Comparison of ENCODE assay signal across 10 mouse cellular contexts in genomic region chr17:46750580-46750979, GRCm38 (mm10). TPM values are rescaled to one million over a fixed set of nuclear protein-coding genes. Genes with fewer than 3 reads are reported as not detected.
DNase-seq lines count a peak whose midpoint lies in the region; ATAC-seq lines count a peak whose summit lies in the region.
"Had no signal": no experiment of that assay in that cellular context is flagged by ENCODE, and none has a peak within 500 bp of the region (broad histone marks: within the 10 kb centered on the region; RNA-seq: fewer than 3 reads in every experiment).

No protein-coding gene starts in this region.

- no peak overlapping the region for H3K27ac ChIP-seq in kidney, embryonic 14.5 days (ENCODE audit: low read depth, low read length)
- H3K27ac ChIP-seq in brown adipose tissue, adult 24 weeks (replicated peaks; ENCODE audit: low read depth, low read length), result no peak overlapping the region; the same call in 1 of the 2 replicates
- peak overlapping the region; percentile 92; the same call in 1 of the 2 replicates for H3K27ac ChIP-seq in hindbrain, embryonic 15.5 days (replicated peaks)
- no peak overlapping the region for H3K27ac ChIP-seq in midbrain, embryonic 14.5 days (replicated peaks; ENCODE audit: low read depth, low read length)

- no peak for DNase-seq in kidney, adult 9 months
- DNase-seq in midbrain, embryonic 14.5 days, result no peak
- no peak for DNase-seq in thymus, postnatal 4 days
- DNase-seq in lung, postnatal 10 days, result no peak
- DNase-seq: cerebellum, adult 11-12 months had no signal

- H3K4me2 ChIP-seq in kidney, embryonic 14.5 days (replicated peaks; ENCODE audit: low read depth, low read length), result peak overlapping the region; percentile 51; the same call in 1 of the 2 replicates
- peak overlapping the region; percentile 79 for H3K4me2 ChIP-seq in hindbrain, embryonic 15.5 days
- H3K4me2 ChIP-seq in midbrain, embryonic 14.5 days (ENCODE audit: low read length), result peak overlapping the region; percentile 78

- peaks cover 12% of the 10 kb centered on the region for H3K36me3 ChIP-seq in kidney, embryonic 14.5 days (ENCODE audit: control insufficient read depth, insufficient read depth, low read length)
- peaks cover 7% of the 10 kb centered on the region; the same call in 1 of the 2 replicates for H3K36me3 ChIP-seq in hindbrain, embryonic 15.5 days
- H3K36me3 ChIP-seq in midbrain, embryonic 14.5 days (ENCODE audit: control insufficient read depth, insufficient read depth, low read length), result peaks cover 11% of the 10 kb centered on the region; the same call in 1 of the 2 replicates

- peaks cover 7% of the 10 kb centered on the region; the same call in 1 of the 2 replicates for H3K4me1 ChIP-seq in kidney, embryonic 14.5 days (ENCODE audit: control insufficient read depth, insufficient read depth, low read length)
- H3K4me1 ChIP-seq in brown adipose tissue, adult 24 weeks (ENCODE audit: control insufficient read depth, insufficient read depth, insufficient read length, low read length), result 0 out of 2 replicates have a peak, but pooled peaks cover 4% of the 10 kb centered on the region
- H3K4me1 ChIP-seq in hindbrain, embryonic 15.5 days (replicated peaks), result peaks cover 22% of the 10 kb centered on the region
- peaks cover 12% of the 10 kb centered on the region for H3K4me1 ChIP-seq in midbrain, embryonic 14.5 days (ENCODE audit: control insufficient read depth, insufficient read depth, low read length)

- 93% methylated on average over 4 of the region's 4 CpGs for WGBS in kidney, embryonic 14.5 days
- WGBS in hindbrain, embryonic 15.5 days, result 97% methylated on average over 4 of the region's 4 CpGs
- 94% methylated on average over 4 of the region's 4 CpGs for WGBS in midbrain, embryonic 14.5 days

- H3K27me3 ChIP-seq in kidney, embryonic 14.5 days (ENCODE audit: control insufficient read depth, insufficient read depth, low read length), result no peaks in the 10 kb centered on the region
- no peaks in the 10 kb centered on the region for H3K27me3 ChIP-seq in hindbrain, embryonic 15.5 days
- no peaks in the 10 kb centered on the region for H3K27me3 ChIP-seq in midbrain, embryonic 14.5 days (ENCODE audit: control insufficient read depth, insufficient read depth, low read length)

- H3K9me3 ChIP-seq in kidney, embryonic 14.5 days (ENCODE audit: control insufficient read depth, low read length), result no peaks in the 10 kb centered on the region
- no peaks in the 10 kb centered on the region for H3K9me3 ChIP-seq in hindbrain, embryonic 15.5 days
- no peaks in the 10 kb centered on the region for H3K9me3 ChIP-seq in midbrain, embryonic 14.5 days (ENCODE audit: control insufficient read depth, low read length)

- peak overlapping the region; percentile 72; the same call in 1 of the 2 replicates for H3K9ac ChIP-seq in kidney, embryonic 14.5 days (ENCODE audit: low read depth, low read length)
- H3K9ac ChIP-seq in hindbrain, embryonic 15.5 days, result peak overlapping the region; percentile 76
- peak overlapping the region; percentile 64; the same call in 1 of the 2 replicates for H3K9ac ChIP-seq in midbrain, embryonic 14.5 days (replicated peaks; ENCODE audit: low read length)

- no peak for ATAC-seq in kidney, embryonic 14.5 days (ENCODE audit: low FRiP score, low TSS enrichment)
- ATAC-seq in hindbrain, embryonic 15.5 days (ENCODE audit: low FRiP score, low read depth), result no peak
- no peak for ATAC-seq in midbrain, embryonic 14.5 days (ENCODE audit: low FRiP score, low TSS enrichment)
- no peak for ATAC-seq in cerebellum, adult (ENCODE audit: insufficient number of reproducible peaks, low FRiP score, low TSS enrichment)
- ATAC-seq: inflammation-experienced regulatory T-cells, adult 6 months had no signal

- peak overlapping the region; percentile 72; the same call in 1 of the 2 replicates for H3K4me3 ChIP-seq in kidney, embryonic 14.5 days (ENCODE audit: low read length)
- peak overlapping the region; percentile 84; the same call in 1 of the 2 replicates for H3K4me3 ChIP-seq in brown adipose tissue, adult 24 weeks (ENCODE audit: insufficient read depth, low read depth, low read length)
- peak overlapping the region; percentile 77 for H3K4me3 ChIP-seq in hindbrain, embryonic 15.5 days
- no peak overlapping the region for H3K4me3 ChIP-seq in midbrain, embryonic 14.5 days (replicated peaks; ENCODE audit: low read depth, low read length)

RNA-seq across cellular contexts. Expression of gene Cnpy3, which starts 1.4 kb away (rescaled TPM):
- 61.7 and 71.5 TPM in 2 replicates for polyA plus RNA-seq in kidney, embryonic 14.5 days (2014; fragmentation: Nextera tagmentation; extraction: Ambion mirVana)
- 14.2 and 16.3 TPM in 2 replicates for polyA plus RNA-seq in brown adipose tissue, adult 24 weeks (2012; ENCODE audit: insufficient read depth, insufficient read length, missing spikeins)
- polyA plus RNA-seq in hindbrain, embryonic 15.5 days (2015; fragmentation: Nextera tagmentation; extraction: Ambion mirVana), result 67.2 and 73.5 TPM in 2 replicates
- polyA plus RNA-seq in midbrain, embryonic 14.5 days (2014; fragmentation: Nextera tagmentation; extraction: Ambion mirVana), result 57.3 and 59.5 TPM in 2 replicates

RNA-seq across cellular contexts. Expression of gene Ptcra, which starts 12.9 kb away (rescaled TPM):
- polyA plus RNA-seq in kidney, embryonic 14.5 days (2014; fragmentation: Nextera tagmentation; extraction: Ambion mirVana), result 0.38 and 0.56 TPM in 2 replicates
- not detected in 2 replicates for polyA plus RNA-seq in brown adipose tissue, adult 24 weeks (2012; ENCODE audit: insufficient read depth, insufficient read length, missing spikeins)
- 0.19 and 0.45 TPM in 2 replicates for polyA plus RNA-seq in hindbrain, embryonic 15.5 days (2015; fragmentation: Nextera tagmentation; extraction: Ambion mirVana)
- polyA plus RNA-seq in midbrain, embryonic 14.5 days (2014; fragmentation: Nextera tagmentation; extraction: Ambion mirVana), result 0.22 TPM in 1 of 2 replicates, not detected in the other

RNA-seq across cellular contexts. Expression of gene Gnmt, which starts 21.6 kb away (rescaled TPM):
- 0.43 and 1.0 TPM in 2 replicates for polyA plus RNA-seq in kidney, embryonic 14.5 days (2014; fragmentation: Nextera tagmentation; extraction: Ambion mirVana)
- 4.0 TPM in 1 of 2 replicates, not detected in the other for polyA plus RNA-seq in brown adipose tissue, adult 24 weeks (2012; ENCODE audit: insufficient read depth, insufficient read length, missing spikeins)
- polyA plus RNA-seq in hindbrain, embryonic 15.5 days (2015; fragmentation: Nextera tagmentation; extraction: Ambion mirVana), result 0.86 and 1.9 TPM in 2 replicates
- 0.71 and 0.85 TPM in 2 replicates for polyA plus RNA-seq in midbrain, embryonic 14.5 days (2014; fragmentation: Nextera tagmentation; extraction: Ambion mirVana)

RNA-seq across cellular contexts. Expression of gene 2310039H08Rik, which starts 21.9 kb away (rescaled TPM):
- 73.6 and 92.5 TPM in 2 replicates for polyA plus RNA-seq in kidney, embryonic 14.5 days (2014; fragmentation: Nextera tagmentation; extraction: Ambion mirVana)
- polyA plus RNA-seq in brown adipose tissue, adult 24 weeks (2012; ENCODE audit: insufficient read depth, insufficient read length, missing spikeins), result 62.8 and 70.6 TPM in 2 replicates
- 53.6 and 58.8 TPM in 2 replicates for polyA plus RNA-seq in hindbrain, embryonic 15.5 days (2015; fragmentation: Nextera tagmentation; extraction: Ambion mirVana)
- 56.7 and 64.7 TPM in 2 replicates for polyA plus RNA-seq in midbrain, embryonic 14.5 days (2014; fragmentation: Nextera tagmentation; extraction: Ambion mirVana)

RNA-seq across cellular contexts. Expression of gene Rpl7l1, which starts 31.9 kb away (rescaled TPM):
- polyA plus RNA-seq in kidney, embryonic 14.5 days (2014; fragmentation: Nextera tagmentation; extraction: Ambion mirVana), result 139 and 164 TPM in 2 replicates
- polyA plus RNA-seq in brown adipose tissue, adult 24 weeks (2012; ENCODE audit: insufficient read depth, insufficient read length, missing spikeins), result 51.1 and 77.6 TPM in 2 replicates
- polyA plus RNA-seq in hindbrain, embryonic 15.5 days (2015; fragmentation: Nextera tagmentation; extraction: Ambion mirVana), result 82.2 and 87.9 TPM in 2 replicates
- polyA plus RNA-seq in midbrain, embryonic 14.5 days (2014; fragmentation: Nextera tagmentation; extraction: Ambion mirVana), result 74.3 and 96.8 TPM in 2 replicates
